Mouse (Mus musculus) cortical plate, adult 2 months (tissue): Measurements from ENCODE around the gene Sprtn.

ENCODE experiments used
- CTCF ChIP-seq: fragments of 200-500 bp; IDR thresholded peaks from 2 replicates; pipeline ENCODE4 v1.5.1; 2011; ENCODE audit warnings: mild to moderate bottlenecking, control low read depth, low read length; ENCODE audit not compliant: insufficient read depth; ENCODE audit errors: extremely low read depth
- POLR2A ChIP-seq: fragments of 200-500 bp; IDR thresholded peaks from 2 replicates; pipeline ENCODE4 v1.6.1; 2011; ENCODE audit warnings: mild to moderate bottlenecking, low read length, control low read depth; ENCODE audit not compliant: insufficient read depth; ENCODE audit errors: extremely low read depth

DNA sequence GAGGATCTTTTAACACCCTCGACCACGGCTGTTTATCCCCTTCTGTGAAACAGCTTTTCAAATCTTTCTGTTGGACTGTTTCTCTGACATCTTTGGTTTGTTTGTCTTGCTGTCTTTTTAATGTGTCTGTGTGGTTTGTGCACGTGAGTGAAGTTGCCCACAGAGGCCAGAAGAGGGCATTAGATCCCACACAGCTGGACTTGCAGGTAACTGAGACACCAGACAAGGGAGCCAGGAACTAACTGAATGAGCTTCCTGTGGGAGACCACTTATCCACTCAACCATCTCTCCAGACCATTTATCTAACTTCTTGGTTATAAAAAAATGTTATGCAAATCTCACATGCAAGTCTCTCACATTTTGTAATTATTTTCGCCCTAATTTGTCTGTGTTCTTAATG, 33.0 kb downstream of the Sprtn start:
- TF ChIP-seq POLR2A: no peak
- no peak for TF ChIP-seq CTCF
